Mouse (Mus musculus) lung, embryonic 16.5 days (tissue): Measurements from ENCODE around the gene Znrf2. TPM values are rescaled to one million over a fixed set of nuclear protein-coding genes. Genes with fewer than 3 reads are reported as not detected.
"Not testable (repeated sequence)": the region's sequence is repeated elsewhere in the genome, so short reads cannot be mapped to it uniquely, and the experiment has no call there.

Experiments
- ATAC-seq: fragments of 200-750 bp; cut with Nextera tagmentation; 2 replicates; pipeline ENCODE4 v1.8.0; 2017; ENCODE audit warnings: low read depth, mild to moderate bottlenecking, moderate library complexity
- H3K27ac ChIP-seq: fragments of 300-500 bp; sonication (generic); 2 replicates; pipeline ENCODE4 v1.5.1; 2014; ENCODE audit warnings: mild to moderate bottlenecking, control low read depth, low read length
- H3K27me3 ChIP-seq: fragments of 300-500 bp; sonication (generic); 2 replicates; pipeline ENCODE4 v1.6.1; 2014; ENCODE audit warnings: low read depth, low read length, mixed read lengths; ENCODE audit not compliant: control insufficient read depth, insufficient read depth
- H3K36me3 ChIP-seq: fragments of 300-500 bp; sonication (generic); 2 replicates; pipeline ENCODE4 v1.6.1; 2014; ENCODE audit warnings: low read length; ENCODE audit not compliant: control insufficient read depth, insufficient read depth
- H3K4me1 ChIP-seq: fragments of 300-500 bp; sonication (generic); replicated peaks from 2 replicates; pipeline ENCODE4 v1.6.1; 2014; ENCODE audit warnings: low read length, mixed read lengths; ENCODE audit not compliant: control insufficient read depth, insufficient read depth
- H3K4me2 ChIP-seq: fragments of 300-500 bp; sonication (generic); 2 replicates; pipeline ENCODE4 v1.6.1; 2014; ENCODE audit warnings: low read depth, low read length, control low read depth
- H3K4me3 ChIP-seq: fragments of 300-500 bp; sonication (generic); 2 replicates; pipeline ENCODE4 v1.5.1; 2014; ENCODE audit warnings: mild to moderate bottlenecking, low read length, control low read depth
- H3K9ac ChIP-seq: fragments of 300-500 bp; sonication (generic); 2 replicates; pipeline ENCODE4 v1.6.1; 2014; ENCODE audit warnings: low read length, control low read depth
- H3K9me3 ChIP-seq: fragments of 300-500 bp; sonication (generic); 2 replicates; pipeline ENCODE4 v1.6.1; 2016; ENCODE audit warnings: low read length; ENCODE audit not compliant: control insufficient read depth
- WGBS: fragments of 180-500 bp; shearing (Covaris S2); extraction: QIAGEN DNeasy Blood & Tissue Kit; methylation state at CpG from one replicate; pipeline ENCODE4 v1.1.7; 2014; 5-methylcytosine and 5-hydroxymethylcytosine counted together
- polyA plus RNA-seq: library from polyadenylated mRNA; unstranded; fragments of >200 nt; fragmentation: Nextera tagmentation; extraction: Ambion mirVana; gene quantifications from 2 replicates; pipeline ENCODE4 v1.2.1, GENCODE M21; 2015

Gene Znrf2
- polyA plus RNA-seq, 1 experiment from 2014 or later, result 3.3 TPM

GRCm38 (mm10) chr6:54852669-54853068 is 36.0 kb downstream of the Znrf2 start:
- H3K36me3 ChIP-seq, result no peaks in the 10 kb centered on the region
- H3K4me3 ChIP-seq, result no peak overlapping the region
- no peak overlapping the region for H3K9ac ChIP-seq
- WGBS, result 24% methylated on average over 3 of the region's 3 CpGs
- H3K4me2 ChIP-seq, result no peak overlapping the region
- ATAC-seq, result no peak
- H3K4me1 ChIP-seq, result peaks cover 5% of the 10 kb centered on the region
- no peaks in the 10 kb centered on the region for H3K27me3 ChIP-seq
- no peak overlapping the region for H3K27ac ChIP-seq
- H3K9me3 ChIP-seq, result no peaks in the 10 kb centered on the region

GRCm38 (mm10) chr6:54854859-54855258 is 38.1 kb downstream of the Znrf2 start:
- H3K9ac ChIP-seq, result no peak overlapping the region
- 44% methylated on average over 4 of the region's 4 CpGs for WGBS
- no peak overlapping the region for H3K27ac ChIP-seq
- H3K4me1 ChIP-seq, result no peaks in the 10 kb centered on the region
- H3K9me3 ChIP-seq, result no peaks in the 10 kb centered on the region
- H3K27me3 ChIP-seq, result no peaks in the 10 kb centered on the region
- no peak overlapping the region for H3K4me3 ChIP-seq
- no peak overlapping the region for H3K4me2 ChIP-seq
- no peak for ATAC-seq
- H3K36me3 ChIP-seq, result no peaks in the 10 kb centered on the region

- no peak overlapping the region for H3K4me3 ChIP-seq
- no peak for ATAC-seq
- H3K4me1 ChIP-seq, result no peaks in the 10 kb centered on the region
- no peaks in the 10 kb centered on the region for H3K36me3 ChIP-seq
- no peak overlapping the region for H3K4me2 ChIP-seq
- H3K27ac ChIP-seq, result no peak overlapping the region
- no peaks in the 10 kb centered on the region for H3K9me3 ChIP-seq
- no peak overlapping the region for H3K9ac ChIP-seq
- 69% methylated on average over 4 of the region's 4 CpGs for WGBS
- no peaks in the 10 kb centered on the region for H3K27me3 ChIP-seq
These were observed 39.3 kb downstream of the Znrf2 start for GRCm38 (mm10) chr6:54855801-54856583.

GRCm38 (mm10) chr6:54859159-54859558 is 42.4 kb downstream of the Znrf2 start:
- not testable (repeated sequence) for H3K4me2 ChIP-seq, ATAC-seq, H3K36me3 ChIP-seq, H3K4me3 ChIP-seq, H3K9ac ChIP-seq, H3K9me3 ChIP-seq, H3K27me3 ChIP-seq, H3K27ac ChIP-seq, H3K4me1 ChIP-seq
- WGBS, result 87% methylated on average over 5 of the region's 5 CpGs

GRCm38 (mm10) chr6:54860180-54860579 is 43.5 kb downstream of the Znrf2 start:
- no peak for ATAC-seq
- H3K9me3 ChIP-seq, result no peaks in the 10 kb centered on the region
- H3K9ac ChIP-seq, result no peak overlapping the region
- no peaks in the 10 kb centered on the region for H3K27me3 ChIP-seq
- no peak overlapping the region for H3K4me2 ChIP-seq
- H3K27ac ChIP-seq, result no peak overlapping the region
- peaks cover 6% of the 10 kb centered on the region; the same call in 1 of the 2 replicates for H3K4me1 ChIP-seq
- no peaks in the 10 kb centered on the region for H3K36me3 ChIP-seq
- H3K4me3 ChIP-seq, result no peak overlapping the region

- no peak overlapping the region for H3K4me3 ChIP-seq
- no peaks in the 10 kb centered on the region for H3K9me3 ChIP-seq
- no peak overlapping the region for H3K4me2 ChIP-seq
- ATAC-seq, result no peak
- H3K36me3 ChIP-seq, result no peaks in the 10 kb centered on the region
- WGBS, result 69% methylated on average over 5 of the region's 5 CpGs
- H3K9ac ChIP-seq, result no peak overlapping the region
- no peak overlapping the region for H3K27ac ChIP-seq
- H3K27me3 ChIP-seq, result no peaks in the 10 kb centered on the region
- no peaks in the 10 kb centered on the region for H3K4me1 ChIP-seq
These were observed 50.2 kb downstream of the Znrf2 start for GRCm38 (mm10) chr6:54866731-54867410.

- no peak overlapping the region for H3K4me3 ChIP-seq
- H3K9ac ChIP-seq, result no peak overlapping the region
- ATAC-seq, result no peak
- H3K36me3 ChIP-seq, result no peaks in the 10 kb centered on the region
- no peaks in the 10 kb centered on the region for H3K4me1 ChIP-seq
- no peaks in the 10 kb centered on the region for H3K9me3 ChIP-seq
- H3K27ac ChIP-seq, result no peak overlapping the region
- no peak overlapping the region for H3K4me2 ChIP-seq
- H3K27me3 ChIP-seq, result no peaks in the 10 kb centered on the region
- 64% methylated on average over 4 of the region's 4 CpGs for WGBS
These were observed 50.7 kb downstream of the Znrf2 start for GRCm38 (mm10) chr6:54867411-54867745.

GRCm38 (mm10) chr6:54873029-54873428 is 56.3 kb downstream of the Znrf2 start:
- 63% methylated on average over 5 of the region's 5 CpGs for WGBS
- no peaks in the 10 kb centered on the region for H3K9me3 ChIP-seq
- H3K27ac ChIP-seq, result no peak overlapping the region
- H3K4me3 ChIP-seq, result no peak overlapping the region
- no peaks in the 10 kb centered on the region; the same call in 1 of the 2 replicates for H3K4me1 ChIP-seq
- no peaks in the 10 kb centered on the region for H3K36me3 ChIP-seq
- ATAC-seq, result no peak
- no peaks in the 10 kb centered on the region for H3K27me3 ChIP-seq
- no peak overlapping the region for H3K4me2 ChIP-seq
- no peak overlapping the region for H3K9ac ChIP-seq

- Histone ChIP-seq H3K4me3 (no peak overlapping the region), H3K36me3 (no peaks in the 10 kb centered on the region), H3K4me1 (no peaks in the 10 kb centered on the region; the same call in 1 of the 2 replicates), H3K27me3 (no peaks in the 10 kb centered on the region), H3K9me3 (no peaks in the 10 kb centered on the region), H3K4me2 (no peak overlapping the region), H3K27ac (no peak overlapping the region), H3K9ac (no peak overlapping the region)
- no peak for ATAC-seq
- 26% methylated on average over 5 of the region's 5 CpGs for WGBS
These were observed 60.1 kb downstream of the Znrf2 start for GRCm38 (mm10) chr6:54876782-54877181.
